Mouse (Mus musculus) spleen, adult 10 weeks (tissue): ENCODE measurements around the gene Fam98c. TPM values are rescaled to one million over a fixed set of nuclear protein-coding genes. Genes with fewer than 3 reads are reported as not detected.

ENCODE experiments used
- polyA plus RNA-seq: library from polyadenylated mRNA; stranded (reverse); fragments of 350-450 nt; fragmentation: Illumina TruSeq; extraction: RNeasy Lipid Tissue Mini Kit (QIAGEN cat#74804); gene quantifications from one replicate; pipeline ENCODE4 v1.2.3, GENCODE M21; 2015; ENCODE audit warnings: low replicate concordance; ENCODE audit not compliant: insufficient read depth

The Fam98c gene
- 17.0 TPM for polyA plus RNA-seq

DNA sequence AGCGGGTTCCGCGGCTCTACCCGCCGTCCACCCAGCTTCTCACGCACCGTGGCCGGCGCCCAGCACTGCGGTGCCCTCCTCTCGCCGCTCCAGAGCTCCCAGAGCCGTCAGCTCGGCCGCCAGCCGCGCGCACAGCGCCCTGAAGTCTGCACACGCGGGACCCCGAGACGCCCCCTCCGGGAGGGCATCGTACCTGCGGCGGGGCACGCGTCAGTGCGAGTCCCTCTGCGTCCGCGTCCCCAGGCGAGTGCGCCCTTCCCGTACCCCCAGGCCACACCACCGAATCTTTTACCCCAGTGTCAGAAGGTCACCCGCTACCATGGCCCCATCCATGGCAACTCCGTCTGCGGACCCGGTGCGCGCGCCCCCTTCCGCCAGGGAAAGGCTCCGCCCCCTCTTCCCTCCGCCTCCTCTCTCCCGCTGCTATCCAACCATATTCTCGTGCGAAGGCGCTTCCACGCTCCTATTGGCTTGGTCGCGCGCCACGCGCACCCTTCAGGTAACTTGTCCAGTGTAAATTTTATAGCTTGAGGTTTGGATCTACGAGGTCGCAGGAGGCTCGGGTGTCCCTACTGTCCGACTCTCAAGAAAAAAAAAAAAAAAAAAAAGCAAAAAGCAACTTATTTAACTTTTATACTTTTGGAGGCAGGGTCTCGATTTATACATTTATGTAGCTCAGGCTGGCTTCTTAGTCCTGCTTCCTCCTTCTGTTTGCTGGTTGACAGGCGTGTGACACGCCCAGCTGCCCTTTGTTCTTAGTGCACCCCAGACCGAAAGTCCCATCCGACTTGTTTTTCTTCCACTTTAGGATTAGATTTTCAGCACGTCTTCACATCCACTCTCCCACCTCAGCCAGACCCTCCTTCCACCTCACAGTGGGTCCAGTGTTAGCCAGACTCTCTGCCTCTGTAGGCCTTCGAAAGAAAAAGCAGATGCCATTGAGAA is at the start of gene Fam98c:
Gene Fam98c, minus strand, starts transcription at position 397 of the 945 bp plus-strand sequence.

GRCm38 (mm10) chr7:29180077-29180853 is 24.2 kb upstream of the Fam98c start, which contains the start of gene Psmd8:
Gene Psmd8, minus strand, starts transcription at chr7:29180701.

DNA sequence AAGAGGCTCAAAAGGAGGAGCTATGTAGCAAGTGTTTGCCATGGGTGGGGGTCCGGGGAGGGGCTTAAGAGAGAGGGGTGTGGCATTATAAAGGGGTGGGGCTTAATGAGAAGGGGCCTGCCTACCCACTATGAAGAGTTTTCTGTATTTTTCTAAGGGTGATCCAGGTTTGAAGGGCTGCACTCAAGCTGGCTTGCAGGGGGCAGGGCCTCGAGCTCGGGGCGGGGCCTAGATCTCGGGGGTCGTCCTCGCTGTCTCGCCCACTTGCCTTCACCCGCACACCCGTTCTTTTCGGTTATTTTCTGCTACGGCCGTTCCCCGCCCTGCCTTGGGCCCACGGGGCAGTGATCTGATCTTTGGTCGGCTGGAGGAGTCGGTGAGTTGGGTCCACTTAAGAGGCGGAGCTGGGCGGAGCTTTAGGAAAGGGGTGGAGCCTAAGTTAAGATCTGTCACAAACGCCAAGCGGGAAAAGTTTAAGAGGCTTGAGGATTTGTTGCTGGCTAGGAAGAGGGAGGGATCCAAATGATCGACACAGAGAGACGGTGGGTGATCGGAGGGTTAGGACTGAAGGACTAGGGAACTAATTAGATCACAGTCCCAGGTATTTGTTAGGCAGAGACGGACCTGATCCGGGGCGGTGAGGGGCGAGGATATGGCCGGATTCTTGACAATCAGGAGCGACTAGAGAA is 14.2 kb upstream of the Fam98c start, which contains the start of the genes Ggn and Spred3:
Gene Ggn, plus strand, starts transcription at position 145 of the 689 bp plus-strand sequence.
Gene Spred3, minus strand, starts transcription at position 346 of the 689 bp plus-strand sequence.

GRCm38 (mm10) chr7:29134693-29135386 is 21.2 kb downstream of the Fam98c start, which contains the start of gene Rasgrp4:
Gene Rasgrp4, plus strand, starts transcription at chr7:29134851.

DNA sequence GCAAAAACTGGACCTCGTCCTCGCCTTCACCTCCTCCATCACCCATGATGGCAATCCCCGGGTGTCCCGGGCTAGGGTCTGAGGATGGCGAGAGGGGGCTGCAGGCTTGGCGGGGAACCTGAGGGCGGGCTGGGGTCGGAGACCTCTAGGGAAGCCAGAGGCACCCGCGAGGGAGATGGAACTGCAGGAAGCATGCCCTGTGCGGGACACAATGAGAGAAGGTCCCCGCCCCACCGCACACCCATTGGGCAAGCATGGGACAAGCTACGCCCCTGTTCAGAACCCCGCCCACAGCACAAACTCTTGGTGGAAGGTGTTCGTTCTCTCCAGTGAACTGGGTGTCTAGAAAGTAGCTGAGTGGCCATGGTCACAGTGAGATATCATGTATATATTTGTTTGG is 31.1 kb downstream of the Fam98c start, which contains the start of gene Ryr1:
Gene Ryr1, minus strand, starts transcription at position 210 of the 400 bp plus-strand sequence.

Other genes with a start within 250 kb of the Fam98c start
- gene Actn4, start 193.9 kb downstream of the Fam98c start, polyA plus RNA-seq, result 115 TPM
- 219 TPM for gene Eif3k, start 174.4 kb downstream of the Fam98c start, polyA plus RNA-seq
- 73.6 TPM for gene Map4k1, start 174.2 kb downstream of the Fam98c start, polyA plus RNA-seq
- 0.65 TPM for gene Ryr1, start 31.1 kb downstream of the Fam98c start, polyA plus RNA-seq
- 10.7 TPM for gene Rasgrp4, start 21.4 kb downstream of the Fam98c start, polyA plus RNA-seq
- gene Ggn, start 14.0 kb upstream of the Fam98c start, polyA plus RNA-seq, result not detected
- 4.7 TPM for gene Spred3, start 14.2 kb upstream of the Fam98c start, polyA plus RNA-seq
- 176 TPM for gene Psmd8, start 24.5 kb upstream of the Fam98c start, polyA plus RNA-seq
- 2.8 TPM for gene Catsperg1, start 57.8 kb upstream of the Fam98c start, polyA plus RNA-seq
- gene Kcnk6, start 76.3 kb upstream of the Fam98c start, polyA plus RNA-seq, result 19.7 TPM
- 9.7 TPM for gene Yif1b, start 82.1 kb upstream of the Fam98c start, polyA plus RNA-seq
- 1.9 TPM for gene 2200002D01Rik, start 92.2 kb upstream of the Fam98c start, polyA plus RNA-seq
- 39.3 TPM for gene Spint2, start 125.7 kb upstream of the Fam98c start, polyA plus RNA-seq
- 3.5 TPM for gene Ppp1r14a, start 133.1 kb upstream of the Fam98c start, polyA plus RNA-seq
- not detected for gene Dpf1, start 147.7 kb upstream of the Fam98c start, polyA plus RNA-seq